In the genomic region with DNA sequence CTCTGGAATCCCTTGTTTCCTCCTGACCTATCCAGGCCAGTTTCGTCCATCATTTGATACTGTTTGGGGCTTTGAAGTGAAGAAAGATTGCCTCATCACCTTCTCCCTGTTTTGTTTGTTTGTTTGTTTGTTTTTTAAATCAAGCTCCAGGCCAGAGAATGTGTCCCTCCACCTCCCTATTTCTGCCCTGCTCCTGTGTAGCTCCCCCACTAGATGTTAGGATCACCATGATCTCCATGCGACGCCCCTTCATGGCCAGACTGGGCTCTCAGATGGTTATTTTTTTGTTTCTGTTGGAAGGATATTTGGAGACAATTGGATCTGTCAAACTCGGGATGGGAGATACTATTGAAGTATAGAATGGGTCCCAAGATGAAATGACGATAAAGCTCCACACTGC, we compare ENCODE assay signal across 8 mouse cellular contexts. TPM values are rescaled to one million over a fixed set of nuclear protein-coding genes. Genes with fewer than 3 reads are reported as not detected.
A peak's percentile ranks its signal among the peaks of the same experiment; 100 is the strongest.
DNase-seq lines count a peak whose midpoint lies in the region; ATAC-seq and TF ChIP-seq lines count a peak whose summit lies in the region.

A gene (plus strand): TSS at position 301 of the 400 bp plus-strand sequence.

- peak within 1 kb of the TSS; percentile 74 for H3K27ac ChIP-seq in bone marrow, adult 2 months (ENCODE audit: control insufficient read depth, insufficient read depth, low read depth, low read length, poor library complexity)
- H3K27ac ChIP-seq in liver, embryonic 15.5 days (replicated peaks): no peak within 1 kb of the TSS

- 86% methylated on average over 5 of the region's 5 CpGs for WGBS in bone marrow, adult 2 months
- 70% methylated on average over 5 of the region's 5 CpGs for WGBS in liver, embryonic 15.5 days (ENCODE audit: insufficient replicate concordance)

- no peak for ATAC-seq in liver, embryonic 15.5 days (ENCODE audit: insufficient read depth)

- intact Hi-C loops in heart, postnatal 10 days (cut with DNase I): loop anchor here (5.0 kb wide), 2 partner anchors 49 to 91 kb away; no protein-coding TSS in a partner anchor

- H3K36me3 ChIP-seq in liver, embryonic 15.5 days (replicated peaks): no peaks in the 10 kb centered on the region

- no peaks in the 10 kb centered on the region for H3K4me1 ChIP-seq in bone marrow, adult 2 months (ENCODE audit: control insufficient read depth, insufficient read depth, low read length)
- 0 out of 2 replicates have a peak, but pooled peaks cover 17% of the 10 kb centered on the region for H3K4me1 ChIP-seq in liver, embryonic 15.5 days (replicated peaks)

- H3K9me3 ChIP-seq in liver, embryonic 15.5 days (replicated peaks): no peaks in the 10 kb centered on the region

- no peak for TF ChIP-seq CTCF in bone marrow, adult 2 months (IDR thresholded peaks at IDR 0.05; ENCODE audit: control insufficient read depth, insufficient read depth, low read length)

- no peak for TF ChIP-seq POLR2A in bone marrow, adult 2 months (IDR thresholded peaks at IDR 0.05; ENCODE audit: borderline replicate concordance, control insufficient read depth, low read depth, low read length)

- peaks cover 57% of the 10 kb centered on the region for H3K27me3 ChIP-seq in liver, embryonic 15.5 days

- H3K4me2 ChIP-seq in liver, embryonic 15.5 days: peak within 1 kb of the TSS; percentile 79

- peak within 1 kb of the TSS; percentile 77 for H3K4me3 ChIP-seq in bone marrow, adult 2 months (replicated peaks; ENCODE audit: control insufficient read depth, low read depth, low read length)
- peak within 1 kb of the TSS; percentile 59 for H3K4me3 ChIP-seq in liver, embryonic 15.5 days (replicated peaks)

- no peak for DNase-seq in layer of hippocampus, postnatal 10 days (ENCODE audit: low spot score in 2 of 2)
- DNase-seq in layer of hippocampus, adult 9-10 months (ENCODE audit: low spot score): no peak
- no peak for DNase-seq in heart, postnatal 10 days
- DNase-seq in frontal cortex, postnatal 10 days (ENCODE audit: low spot score in 2 of 2): no peak
- DNase-seq in spleen, postnatal 4 days (ENCODE audit: low spot score in 2 of 2): no peak
- DNase-seq in retina, embryonic 14.5 days (ENCODE audit: low spot score): no peak

- H3K9ac ChIP-seq in liver, embryonic 15.5 days: peak within 1 kb of the TSS; percentile 30; the same call in 1 of the 2 replicates

RNA-seq across cellular contexts. Expression of the gene that starts here (rescaled TPM):
- 10 to 100 TPM; 13.1 to 14.3 TPM for total RNA-seq in layer of hippocampus, postnatal 10 days (2021)
- 5.4 and 5.5 TPM in 2 replicates for polyA plus RNA-seq in bone marrow, adult 2 months (2011; ENCODE audit: insufficient read depth, insufficient read length, low replicate concordance, missing spikeins)
- total RNA-seq in heart, postnatal 10 days (2021): 10 to 100 TPM; 21.9 to 26.4 TPM
- polyA plus RNA-seq in liver, embryonic 15.5 days (2015; fragmentation: Nextera tagmentation; extraction: Ambion mirVana): 3.4 and 4.2 TPM in 2 replicates
